Mouse (Mus musculus): Measurements from ENCODE around the gene Slbp. TPM values are rescaled to one million over a fixed set of nuclear protein-coding genes. Genes with fewer than 3 reads are reported as not detected.

Slbp gene
- polyA plus RNA-seq, 1 experiment from 2014 or later: 146 TPM

GRCm38 (mm10) chr5:33587498-33588058 lies 64.8 kb downstream of the Slbp start:
- WGBS: 40% methylated on average over 18 of the region's 18 CpGs
- ATAC-seq (replicated peaks; ENCODE audit: low FRiP score, low read depth): 0 out of 2 replicates have a peak, but pooled peaks have one; percentile 33

More at GRCm38 (mm10) chr5:33587498-33588058, 64.8 kb downstream of the Slbp start:
- no peak overlapping the region for H3K4me3 ChIP-seq (replicated peaks; ENCODE audit: low read depth, low read length)
- peak; percentile 7 for DNase-seq (ENCODE audit: low spot score)
- no peaks in the 10 kb centered on the region for H3K4me1 ChIP-seq (replicated peaks; ENCODE audit: insufficient read depth, low read length)
- no peak overlapping the region for H3K9ac ChIP-seq (ENCODE audit: low read depth, low read length)
- H3K27me3 ChIP-seq (ENCODE audit: insufficient read depth, low read length): no peaks in the 10 kb centered on the region
- TF ChIP-seq CTCF (IDR thresholded peaks at IDR 0.05; ENCODE audit: low read depth): no peak
- no peaks in the 10 kb centered on the region for H3K9me3 ChIP-seq (replicated peaks; ENCODE audit: low read length)
- no peak overlapping the region for H3K27ac ChIP-seq
- H3K4me2 ChIP-seq (ENCODE audit: low read length): no peak overlapping the region
- no peaks in the 10 kb centered on the region for H3K36me3 ChIP-seq (ENCODE audit: insufficient read depth, low read length)

Other genes starting within 250 kb of the Slbp start
- not detected in 2 replicates for gene Nkx1-1, start 218.6 kb downstream of the Slbp start, polyA plus RNA-seq (2015; fragmentation: Nextera tagmentation; extraction: Ambion mirVana)
- gene Fam53a, start 22.9 kb downstream of the Slbp start, polyA plus RNA-seq (2015; fragmentation: Nextera tagmentation; extraction: Ambion mirVana): 55.7 and 58.1 TPM in 2 replicates
- gene Gm9903, start 22.6 kb downstream of the Slbp start, polyA plus RNA-seq (2015; fragmentation: Nextera tagmentation; extraction: Ambion mirVana): 0.64 and 0.68 TPM in 2 replicates
- gene Tacc3, start 5.6 kb upstream of the Slbp start, polyA plus RNA-seq (2015; fragmentation: Nextera tagmentation; extraction: Ambion mirVana): 74.3 and 84.9 TPM in 2 replicates
- 26.4 and 29.5 TPM in 2 replicates for gene Tmem129, start 5.8 kb upstream of the Slbp start, polyA plus RNA-seq (2015; fragmentation: Nextera tagmentation; extraction: Ambion mirVana)
- 14.4 and 15.0 TPM in 2 replicates for gene Fgfr3, start 69.1 kb upstream of the Slbp start, polyA plus RNA-seq (2015; fragmentation: Nextera tagmentation; extraction: Ambion mirVana)
- gene Letm1, start 130.2 kb upstream of the Slbp start, polyA plus RNA-seq (2015; fragmentation: Nextera tagmentation; extraction: Ambion mirVana): 53.4 and 58.3 TPM in 2 replicates
- 21.0 and 25.8 TPM in 2 replicates for gene Nsd2, start 168.2 kb upstream of the Slbp start, polyA plus RNA-seq (2015; fragmentation: Nextera tagmentation; extraction: Ambion mirVana)